Mouse (Mus musculus): ENCODE data around the gene Extl2. TPM values are rescaled to one million over a fixed set of nuclear protein-coding genes. Genes with fewer than 3 reads are reported as not detected.

The Extl2 gene
- polyA plus RNA-seq, 1 experiment: 12.5 TPM

DNA sequence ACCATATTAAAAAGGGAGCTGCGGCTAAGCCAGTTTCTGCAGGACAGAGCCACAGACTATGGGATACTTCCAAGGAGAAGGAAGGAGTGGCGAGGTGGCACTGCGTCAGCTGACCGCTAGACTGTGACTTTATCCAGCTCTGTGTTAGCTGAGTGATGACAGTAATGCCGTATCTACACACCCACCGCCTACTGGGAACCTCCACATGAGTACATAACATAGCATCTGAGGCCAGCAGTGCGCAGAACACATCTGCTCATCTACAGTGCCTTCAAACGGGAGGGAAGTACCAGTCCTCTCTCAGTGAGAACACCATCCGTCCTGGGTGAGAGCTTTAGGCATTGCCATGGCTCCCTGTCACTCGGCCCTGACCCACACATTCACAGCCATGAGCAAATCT is 32.3 kb upstream of the Extl2 start:
- DNase-seq (ENCODE audit: low read depth): no peak
- TF ChIP-seq CTCF (IDR thresholded peaks at IDR 0.05; ENCODE audit: borderline replicate concordance, extremely low read depth, insufficient read depth, insufficient read length): no peak
- TF ChIP-seq POLR2A (IDR thresholded peaks at IDR 0.05; ENCODE audit: borderline replicate concordance, extremely low read depth, insufficient read depth, insufficient read length, poor library complexity, severe bottlenecking): no peak

DNA sequence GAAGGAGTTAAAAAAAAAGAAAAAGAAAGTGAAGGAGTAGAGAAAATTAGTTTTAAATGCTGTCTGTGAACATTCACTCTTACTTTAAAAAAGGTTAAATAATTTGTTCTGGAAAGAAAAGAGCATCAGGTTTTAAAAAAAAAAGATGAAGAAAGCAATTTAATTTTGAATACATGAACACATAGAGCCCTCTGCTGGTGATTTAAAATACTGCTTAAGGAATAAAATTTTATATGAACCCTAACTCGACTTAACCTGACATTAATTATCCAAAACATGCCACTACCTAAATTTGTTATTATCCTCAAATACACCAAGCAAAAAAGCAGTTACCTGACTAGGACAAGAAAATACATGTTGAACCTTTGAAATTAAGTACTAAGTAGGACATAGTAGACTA is 28.3 kb upstream of the Extl2 start:
- TF ChIP-seq POLR2A (IDR thresholded peaks at IDR 0.05; ENCODE audit: borderline replicate concordance, extremely low read depth, insufficient read depth, insufficient read length, poor library complexity, severe bottlenecking) (no peak), CTCF (IDR thresholded peaks at IDR 0.05; ENCODE audit: borderline replicate concordance, extremely low read depth, insufficient read depth, insufficient read length) (peak; percentile 18; the same call in 1 of the 2 replicates)
- DNase-seq (ENCODE audit: low read depth): peak; percentile 67

DNA sequence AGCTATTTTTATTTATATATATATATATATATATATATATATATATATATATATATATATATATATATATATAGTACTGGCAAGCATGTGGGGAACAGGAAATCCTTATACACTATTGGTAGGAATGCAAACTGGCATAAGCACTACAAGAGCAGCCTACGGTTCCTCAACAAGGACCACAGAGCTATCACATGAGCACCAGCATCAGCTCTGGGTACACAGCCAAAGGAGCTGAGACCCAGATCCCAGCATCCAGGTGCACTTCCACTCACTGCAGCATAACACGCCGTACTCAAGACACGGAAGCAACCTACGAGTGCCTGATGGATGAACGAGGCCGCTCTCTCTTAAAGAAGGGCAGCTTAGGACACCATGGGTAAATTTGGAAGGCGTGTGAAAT is 24.0 kb upstream of the Extl2 start:
- DNase-seq (ENCODE audit: low read depth): no peak
- TF ChIP-seq CTCF (IDR thresholded peaks at IDR 0.05; ENCODE audit: borderline replicate concordance, extremely low read depth, insufficient read depth, insufficient read length) (no peak), POLR2A (IDR thresholded peaks at IDR 0.05; ENCODE audit: borderline replicate concordance, extremely low read depth, insufficient read depth, insufficient read length, poor library complexity, severe bottlenecking) (no peak)

DNA sequence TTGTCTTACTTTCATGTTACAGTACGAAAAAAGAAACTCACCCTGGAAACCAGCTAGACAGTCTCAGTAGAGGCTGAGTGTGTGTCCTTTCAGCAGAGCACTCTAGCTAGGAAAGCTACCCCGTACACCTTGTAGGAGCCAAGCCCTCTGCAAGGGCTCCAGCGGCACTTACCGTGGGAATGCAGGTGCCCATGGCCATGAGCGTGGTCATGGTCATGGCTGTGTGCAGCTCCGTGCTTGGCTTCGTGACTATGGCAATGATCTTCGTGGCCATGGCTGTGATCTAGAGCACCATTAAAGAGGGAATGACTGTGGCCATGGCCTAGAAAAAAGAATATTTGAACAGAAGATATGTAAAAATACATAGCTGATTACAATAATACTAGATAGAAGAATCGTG is 22.6 kb upstream of the Extl2 start:
- DNase-seq (ENCODE audit: low read depth): no peak
- TF ChIP-seq POLR2A (IDR thresholded peaks at IDR 0.05; ENCODE audit: borderline replicate concordance, extremely low read depth, insufficient read depth, insufficient read length, poor library complexity, severe bottlenecking) (no peak), CTCF (IDR thresholded peaks at IDR 0.05; ENCODE audit: borderline replicate concordance, extremely low read depth, insufficient read depth, insufficient read length) (no peak)

DNA sequence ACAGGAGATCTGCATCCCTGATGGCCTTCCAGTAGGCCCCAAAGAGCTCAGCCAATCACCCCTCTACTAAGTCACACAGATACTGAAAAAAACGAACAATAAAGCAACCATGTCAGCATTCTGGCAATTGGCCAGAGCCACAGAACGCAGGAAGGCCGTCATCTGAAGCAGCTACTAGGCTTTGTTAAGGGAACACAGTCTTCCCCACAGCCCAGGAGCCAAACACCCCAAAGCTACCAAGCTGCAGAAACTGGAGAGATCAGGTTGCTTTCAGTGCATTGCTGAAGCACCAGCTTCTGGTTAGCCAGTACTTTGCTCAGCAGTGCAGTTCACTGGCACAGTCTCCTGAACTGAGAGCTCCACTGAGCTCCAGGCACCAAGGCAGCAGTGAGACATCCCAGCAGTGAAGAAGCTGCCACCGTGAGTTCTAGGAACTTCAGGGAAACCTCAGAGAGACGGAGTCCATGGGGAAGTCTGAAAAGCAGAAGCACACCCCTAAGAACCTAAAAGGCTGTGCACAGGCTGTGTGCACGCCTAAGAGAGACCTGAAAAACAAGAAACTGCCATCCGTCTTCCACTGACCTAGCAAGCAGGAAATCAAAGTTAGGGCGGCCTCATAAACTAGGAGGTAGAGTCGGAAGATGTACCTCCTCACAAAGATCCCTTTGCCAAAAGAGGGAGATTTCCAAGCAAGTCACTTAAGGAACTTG is 21.9 kb upstream of the Extl2 start:
- peak; percentile 51 for DNase-seq (ENCODE audit: low read depth)
- TF ChIP-seq POLR2A (IDR thresholded peaks at IDR 0.05; ENCODE audit: borderline replicate concordance, extremely low read depth, insufficient read depth, insufficient read length, poor library complexity, severe bottlenecking): no peak
- TF ChIP-seq CTCF (IDR thresholded peaks at IDR 0.05; ENCODE audit: borderline replicate concordance, extremely low read depth, insufficient read depth, insufficient read length): no peak

DNA sequence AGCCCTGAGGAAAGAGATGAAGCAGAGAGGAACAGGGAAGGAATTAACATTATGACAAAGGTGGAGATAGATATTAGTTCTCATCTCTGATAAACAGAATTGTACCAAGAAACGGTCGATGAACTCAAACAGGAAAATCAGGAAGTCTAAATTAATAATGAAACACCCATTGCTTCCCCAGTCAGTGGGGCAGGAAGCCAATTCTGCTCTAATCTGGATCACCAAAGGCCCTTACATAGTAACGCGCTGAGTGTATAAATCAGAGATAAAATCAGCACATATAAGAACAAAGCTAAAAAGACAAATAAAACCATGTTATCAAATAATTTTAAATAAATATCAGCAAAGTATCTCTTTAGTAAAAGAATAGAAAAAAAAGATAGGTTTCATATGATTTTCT is 15.2 kb upstream of the Extl2 start:
- TF ChIP-seq POLR2A (IDR thresholded peaks at IDR 0.05; ENCODE audit: borderline replicate concordance, extremely low read depth, insufficient read depth, insufficient read length, poor library complexity, severe bottlenecking): no peak
- TF ChIP-seq CTCF (IDR thresholded peaks at IDR 0.05; ENCODE audit: borderline replicate concordance, extremely low read depth, insufficient read depth, insufficient read length): no peak

DNA sequence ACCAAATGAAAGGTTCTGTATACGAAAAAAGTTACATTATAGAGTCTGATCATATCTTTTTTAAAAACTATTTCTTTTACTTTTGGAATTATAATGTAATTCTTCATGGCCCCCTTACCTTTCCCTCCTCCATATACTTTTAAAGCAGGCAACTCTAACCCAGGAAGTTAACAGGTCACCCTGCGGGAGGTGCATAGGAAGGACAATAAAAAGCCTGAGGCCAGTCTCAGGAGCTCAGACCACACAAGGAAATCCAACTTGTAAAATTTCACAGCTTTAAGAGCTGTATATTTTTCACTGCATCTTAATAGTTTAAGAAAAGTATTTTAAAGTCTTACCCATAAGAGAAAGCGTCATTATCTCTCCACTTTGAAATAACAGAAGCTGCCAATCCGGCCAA is 14.7 kb upstream of the Extl2 start:
- DNase-seq (ENCODE audit: low read depth): no peak
- TF ChIP-seq CTCF (IDR thresholded peaks at IDR 0.05; ENCODE audit: borderline replicate concordance, extremely low read depth, insufficient read depth, insufficient read length) (no peak), POLR2A (IDR thresholded peaks at IDR 0.05; ENCODE audit: borderline replicate concordance, extremely low read depth, insufficient read depth, insufficient read length, poor library complexity, severe bottlenecking) (no peak)

More for the DNA sequence above, 15.2 kb upstream of the Extl2 start:
- no peak for DNase-seq (ENCODE audit: low read depth)

DNA sequence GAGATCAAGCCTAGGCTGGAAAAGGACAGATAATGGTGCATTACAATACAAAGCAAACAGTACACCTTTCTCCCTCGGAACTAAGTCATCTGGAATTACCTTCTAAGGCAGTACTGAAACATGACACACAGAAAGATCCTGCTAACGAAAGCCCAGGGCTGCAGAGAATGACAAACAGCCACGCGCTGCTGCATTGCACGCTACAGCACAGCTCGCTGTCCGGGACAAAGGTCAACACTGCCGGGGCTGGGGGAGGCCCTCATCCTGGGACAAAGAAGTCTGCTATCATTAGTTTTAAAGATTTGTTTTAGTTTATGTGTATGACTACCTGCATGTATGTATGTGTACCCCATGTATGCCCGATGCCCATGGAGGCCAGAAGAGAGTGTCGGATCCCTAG is 14.2 kb upstream of the Extl2 start:
- TF ChIP-seq CTCF (IDR thresholded peaks at IDR 0.05; ENCODE audit: borderline replicate concordance, extremely low read depth, insufficient read depth, insufficient read length): no peak
- TF ChIP-seq POLR2A (IDR thresholded peaks at IDR 0.05; ENCODE audit: borderline replicate concordance, extremely low read depth, insufficient read depth, insufficient read length, poor library complexity, severe bottlenecking): no peak
- DNase-seq (ENCODE audit: low read depth): no peak

DNA sequence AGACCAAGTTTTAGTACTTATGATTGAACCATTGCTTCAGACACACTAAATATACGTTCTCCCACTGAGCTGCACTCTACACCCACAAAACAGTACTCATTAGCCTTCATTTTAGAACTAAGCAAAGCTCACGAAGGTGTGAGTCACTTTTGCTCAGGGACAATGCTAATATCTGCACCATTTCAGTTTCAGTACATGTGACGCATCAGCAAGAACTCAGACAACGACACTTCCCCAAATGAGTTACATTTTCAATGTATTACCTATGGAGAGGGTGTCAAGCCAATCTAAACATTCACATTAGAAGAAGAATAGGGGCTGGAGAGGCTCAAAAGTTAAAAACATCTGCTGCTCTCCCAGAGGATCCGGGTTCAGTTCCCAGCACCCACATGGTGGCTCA is 10.3 kb upstream of the Extl2 start:
- DNase-seq (ENCODE audit: low read depth): no peak
- TF ChIP-seq POLR2A (IDR thresholded peaks at IDR 0.05; ENCODE audit: borderline replicate concordance, extremely low read depth, insufficient read depth, insufficient read length, poor library complexity, severe bottlenecking) (no peak), CTCF (IDR thresholded peaks at IDR 0.05; ENCODE audit: borderline replicate concordance, extremely low read depth, insufficient read depth, insufficient read length) (no peak)

DNA sequence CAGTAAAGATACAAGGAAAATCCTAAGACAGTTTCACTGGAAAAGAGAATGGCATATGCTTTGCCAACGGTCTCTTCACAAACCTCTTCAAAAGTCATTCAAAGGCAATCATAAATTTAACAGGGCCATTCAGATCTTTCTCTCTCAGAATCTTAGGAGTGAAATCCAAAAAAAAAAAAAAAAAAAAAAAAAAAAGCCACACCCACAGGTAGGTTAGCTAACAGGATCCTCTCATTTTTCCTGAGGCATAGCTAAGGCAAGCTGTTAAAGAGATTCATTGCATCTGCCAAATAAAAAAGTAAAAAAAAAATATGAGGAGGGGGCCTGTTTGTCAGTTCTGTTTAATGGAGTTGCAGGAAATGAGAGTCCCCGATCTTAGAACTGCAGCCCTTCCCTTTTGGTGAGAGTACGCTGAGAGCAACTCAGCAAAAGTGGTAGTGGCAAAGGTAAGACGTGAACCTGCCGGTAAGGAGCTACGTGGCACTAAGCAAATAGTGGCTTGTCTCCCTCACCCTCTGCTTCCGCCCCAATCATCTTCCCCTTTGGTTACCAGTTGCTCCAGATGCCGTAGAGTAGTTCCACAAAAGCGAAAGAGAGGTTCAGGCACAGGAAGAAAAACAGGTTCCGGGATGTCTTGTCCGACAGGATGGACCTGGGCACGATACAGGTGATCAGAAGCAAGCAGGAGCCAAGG is 831 bp upstream of the Extl2 start:
- peak; percentile 46 for DNase-seq (ENCODE audit: low read depth)
- TF ChIP-seq POLR2A (IDR thresholded peaks at IDR 0.05; ENCODE audit: borderline replicate concordance, extremely low read depth, insufficient read depth, insufficient read length, poor library complexity, severe bottlenecking) (no peak), CTCF (IDR thresholded peaks at IDR 0.05; ENCODE audit: borderline replicate concordance, extremely low read depth, insufficient read depth, insufficient read length) (no peak)

DNA sequence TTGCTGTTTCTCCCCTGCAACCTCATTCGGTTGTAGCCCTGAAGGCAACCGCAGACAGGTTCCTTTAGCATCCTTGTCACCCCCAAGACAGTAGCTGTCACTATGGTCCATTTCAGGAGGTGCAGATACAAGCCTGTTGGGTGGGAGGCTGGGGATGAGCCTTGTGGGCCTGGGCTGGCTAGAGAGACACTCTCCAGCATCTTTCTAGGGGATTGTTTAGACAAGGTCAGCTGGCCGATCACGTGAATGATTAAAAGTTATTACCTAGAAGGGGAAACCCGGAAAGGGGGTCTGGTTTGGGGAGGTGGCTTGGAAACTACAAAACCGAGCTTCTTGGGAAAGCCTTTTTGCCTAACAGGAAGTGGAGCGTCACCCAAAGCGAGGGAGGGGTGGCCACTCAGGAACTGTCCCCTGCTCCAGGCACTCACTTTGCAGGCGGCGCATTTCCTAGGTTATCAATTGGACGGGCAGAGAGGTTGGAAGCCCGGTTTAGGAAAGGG is 729 bp downstream of the Extl2 start:
- TF ChIP-seq POLR2A (IDR thresholded peaks at IDR 0.05; ENCODE audit: borderline replicate concordance, extremely low read depth, insufficient read depth, insufficient read length, poor library complexity, severe bottlenecking) (no peak), CTCF (IDR thresholded peaks at IDR 0.05; ENCODE audit: borderline replicate concordance, extremely low read depth, insufficient read depth, insufficient read length) (no peak)
- peak; percentile 91 for DNase-seq (ENCODE audit: low read depth)
